In genomic region chr13:119679721-119680120, GRCm38 (mm10) we compare ENCODE assay signal across 20 mouse cellular contexts. TPM values are rescaled to one million over a fixed set of nuclear protein-coding genes. Genes with fewer than 3 reads are reported as not detected.
"Had no signal": no experiment of that assay in that cellular context is flagged by ENCODE, and none has a peak within 500 bp of the region (broad histone marks: within the 10 kb centered on the region; RNA-seq: fewer than 3 reads in every experiment).

No protein-coding gene starts in this region.

- H3K4me2 ChIP-seq: liver, embryonic 12.5 days; liver, embryonic 15.5 days; lung, embryonic 15.5 days; midbrain, embryonic 13.5 days had no signal

- ATAC-seq: intestine, postnatal 0 days; liver, embryonic 12.5 days; midbrain, embryonic 13.5 days; midbrain, embryonic 16.5 days had no signal

- H3K27me3 ChIP-seq: liver, embryonic 12.5 days; liver, embryonic 15.5 days; lung, embryonic 15.5 days; megakaryocyte, embryonic 14.5 days; midbrain, embryonic 13.5 days had no signal

- H3K4me1 ChIP-seq: liver, embryonic 12.5 days; liver, embryonic 15.5 days; lung, embryonic 15.5 days; midbrain, embryonic 10.5 days; midbrain, embryonic 13.5 days had no signal

- H3K9ac ChIP-seq: liver, embryonic 12.5 days; liver, embryonic 15.5 days; lung, embryonic 15.5 days; midbrain, embryonic 13.5 days had no signal

- H3K4me3 ChIP-seq: left cerebral cortex, adult 2 months; liver, embryonic 12.5 days; liver, embryonic 15.5 days; lung, embryonic 15.5 days; megakaryocyte, embryonic 14.5 days; midbrain, embryonic 10.5 days; midbrain, embryonic 13.5 days had no signal

- H3K27ac ChIP-seq: kidney, postnatal 0 days; left cerebral cortex, adult 2 months; liver, embryonic 12.5 days; liver, embryonic 15.5 days; lung, embryonic 15.5 days; midbrain, embryonic 10.5 days; midbrain, embryonic 13.5 days had no signal

- H3K36me3 ChIP-seq: liver, embryonic 12.5 days; liver, embryonic 15.5 days; lung, embryonic 15.5 days; midbrain, embryonic 10.5 days; midbrain, embryonic 13.5 days had no signal

- DNase-seq: kidney, adult 9 months; kidney, postnatal 25 days; layer of hippocampus, postnatal 36 days; lung, adult 18-20 months; lung, postnatal 10 days; lung, postnatal 36 days; thymus, adult 18-20 months; thymus, postnatal 36 days had no signal

- H3K9me3 ChIP-seq: liver, embryonic 12.5 days; liver, embryonic 15.5 days; lung, embryonic 15.5 days; megakaryocyte, embryonic 14.5 days; midbrain, embryonic 10.5 days; midbrain, embryonic 13.5 days had no signal

RNA-seq across cellular contexts. Expression of gene Ccl28, which starts 56.1 kb away (rescaled TPM):
- polyA plus RNA-seq: liver, embryonic 12.5 days; liver, embryonic 15.5 days; lung, embryonic 15.5 days; neural tube, embryonic 11.5 days; spleen, adult 2 months had no signal
